Mouse (Mus musculus) G1E-ER4 (cell line): ENCODE measurements around the gene Atmin. TPM values are rescaled to one million over a fixed set of nuclear protein-coding genes. Genes with fewer than 3 reads are reported as not detected.

ENCODE experiments used
- GATA1 ChIP-seq: IDR thresholded peaks from one replicate; pipeline ENCODE4 v1.8.0; 2012; ENCODE audit warnings: low read length, inconsistent platforms
- polyA plus RNA-seq: library from polyadenylated mRNA; stranded (reverse); fragments of >175 nt; gene quantifications from 2 replicates; pipeline ENCODE4 v1.2.3, GENCODE M21; 2012

The Atmin gene
- polyA plus RNA-seq, 1 experiment, result 8.9 TPM

DNA sequence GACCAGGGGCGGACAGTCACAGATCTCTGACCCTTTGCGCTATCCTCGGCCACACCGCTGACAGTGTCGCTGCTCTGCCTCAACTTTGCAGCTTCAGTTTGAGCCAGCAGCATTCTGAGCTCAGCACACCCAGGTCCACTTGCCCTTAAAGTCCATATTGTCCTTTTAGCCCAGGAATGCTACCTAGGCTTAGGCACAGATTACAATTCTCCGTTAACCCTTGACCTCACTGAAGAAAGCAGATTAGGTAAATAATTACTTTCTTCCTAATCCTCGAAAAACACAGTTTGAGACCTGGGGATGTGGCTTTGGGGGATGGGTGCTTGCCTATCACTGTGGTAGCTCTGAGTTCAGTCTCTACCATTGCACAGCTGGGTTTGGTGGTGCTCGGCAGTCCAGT lies 48.0 kb downstream of the Atmin start:
- TF ChIP-seq GATA1, result no peak

DNA sequence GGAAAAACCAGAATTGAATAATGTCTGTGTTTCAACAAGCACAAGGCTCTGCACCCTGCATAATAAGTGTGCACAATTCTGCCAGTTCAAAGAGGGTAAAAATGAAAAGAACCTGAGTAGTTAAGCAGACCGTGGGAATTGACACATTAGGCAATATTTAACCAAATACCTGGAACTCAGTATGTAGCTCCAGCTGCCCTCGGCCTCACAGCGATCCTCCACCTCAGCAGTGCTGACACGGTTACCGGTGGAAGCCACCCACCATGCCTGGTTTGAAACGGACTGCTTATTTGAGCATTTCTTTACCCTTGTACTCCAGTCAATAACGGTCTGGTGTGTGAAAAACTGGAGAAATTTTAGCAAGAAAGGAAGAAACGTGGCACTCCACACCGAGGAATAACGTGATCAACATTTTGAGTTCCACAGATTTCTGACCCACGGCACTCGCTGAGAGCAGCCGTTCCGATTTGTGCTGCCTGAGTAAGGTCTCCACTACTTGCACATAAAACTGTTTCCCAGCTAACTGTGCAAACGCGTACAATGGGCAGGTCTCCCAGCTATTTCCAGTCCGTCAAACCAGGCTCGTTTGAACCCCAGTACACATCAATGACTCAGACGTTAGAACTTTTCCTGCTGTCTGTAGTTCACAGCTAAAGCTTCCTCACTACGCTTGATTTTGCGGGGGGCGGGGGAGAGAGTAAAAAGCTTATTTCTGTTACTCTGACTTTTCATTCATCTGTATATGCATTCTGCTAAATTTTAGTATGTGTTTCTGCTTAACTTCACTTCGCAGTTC lies 49.2 kb downstream of the Atmin start:
- TF ChIP-seq GATA1, result no peak

DNA sequence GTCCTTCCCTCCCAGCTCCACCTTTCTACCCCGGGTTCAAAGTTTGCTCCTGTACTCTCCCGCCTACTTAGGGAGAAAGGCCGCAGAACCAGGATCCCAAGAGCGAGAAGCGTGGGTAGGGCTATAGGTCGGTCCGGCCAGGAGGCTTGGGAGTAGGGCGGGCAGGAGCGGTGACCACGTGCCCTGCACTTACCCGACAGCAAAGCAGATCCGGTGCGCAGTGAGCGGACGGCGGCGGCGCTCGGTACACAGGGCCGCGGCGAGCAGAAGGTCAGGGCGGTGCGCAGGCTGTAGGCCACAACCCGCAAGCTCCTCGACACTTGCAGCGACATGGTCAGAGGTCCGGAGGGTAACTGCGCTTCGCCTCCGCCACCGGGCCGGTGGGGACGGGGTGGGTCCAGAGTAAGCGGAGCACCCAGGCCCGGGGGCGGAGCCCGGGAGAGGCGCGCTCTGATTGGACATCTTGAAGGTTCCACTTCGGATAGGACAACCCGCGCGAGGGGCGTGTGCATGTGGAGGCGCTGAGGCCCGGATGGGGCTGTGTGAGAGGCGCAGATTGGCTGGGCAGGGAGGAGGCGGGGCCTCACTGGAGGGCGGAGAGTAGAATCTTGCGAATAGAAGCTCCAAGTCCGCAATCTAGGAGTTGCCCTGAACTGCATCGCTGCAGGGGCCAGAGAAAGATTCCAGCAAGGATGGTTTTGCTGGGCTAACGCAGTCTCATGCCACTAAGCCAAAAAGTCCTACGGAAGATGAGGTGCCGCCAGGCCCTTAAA lies 50.1 kb downstream of the Atmin start, which contains the start of gene Gcsh:
TSS of gene Gcsh (minus strand) at position 443 of the 773 bp plus-strand sequence.
- TF ChIP-seq GATA1, result no peak

DNA sequence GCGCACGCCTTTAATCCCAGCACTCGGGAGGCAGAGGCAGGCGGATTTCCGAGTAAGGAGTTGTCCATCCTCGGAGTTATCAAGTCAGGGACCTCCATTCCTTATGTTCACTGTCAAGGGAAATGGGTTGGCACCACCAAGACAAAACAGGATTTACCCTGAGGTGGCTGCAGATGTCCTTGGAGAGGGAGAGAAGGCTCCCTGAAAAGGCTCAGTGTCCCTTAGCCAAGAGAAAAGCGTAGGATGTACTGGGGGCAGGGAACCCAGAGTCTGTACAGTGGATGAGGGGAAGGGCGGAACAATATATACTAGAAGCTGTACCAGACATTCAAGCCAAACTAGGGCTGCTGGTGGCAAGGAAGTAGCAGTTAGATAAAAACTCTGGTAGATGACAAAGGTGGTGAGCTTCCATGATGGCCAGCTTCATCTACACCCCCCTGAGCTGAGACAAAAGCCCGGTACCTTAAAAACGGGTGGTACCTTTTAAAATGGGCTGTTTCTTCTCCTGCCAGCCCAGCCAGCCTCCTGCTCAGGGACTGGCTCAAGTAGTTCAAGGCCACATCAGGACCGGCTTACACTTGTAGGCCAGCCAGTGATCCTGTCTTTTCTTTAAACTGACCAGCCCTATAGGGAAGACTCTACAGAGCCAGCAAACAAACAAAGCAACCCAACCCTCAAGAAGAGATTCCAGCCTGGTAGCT lies 51.0 kb downstream of the Atmin start:
- no peak for TF ChIP-seq GATA1

Other genes with a start within 250 kb of the Atmin start
- not detected in 2 replicates for gene Cdyl2, start 210.4 kb upstream of the Atmin start, polyA plus RNA-seq
- 46.3 and 76.1 TPM in 2 replicates for gene Cmc2, start 21.9 kb upstream of the Atmin start, polyA plus RNA-seq
- 5.9 and 18.9 TPM in 2 replicates for gene Cenpn, start 21.7 kb upstream of the Atmin start, polyA plus RNA-seq
- 0.69 and 1.0 TPM in 2 replicates for gene 1700030J22Rik, start 35.6 kb downstream of the Atmin start, polyA plus RNA-seq
- 15.9 and 18.7 TPM in 2 replicates for gene Gcsh, start 50.1 kb downstream of the Atmin start, polyA plus RNA-seq
- not detected in 2 replicates for gene Pkd1l2, start 139.1 kb downstream of the Atmin start, polyA plus RNA-seq
- gene Bco1, start 152.5 kb downstream of the Atmin start, polyA plus RNA-seq, result not detected in 2 replicates
- gene Gan, start 214.7 kb downstream of the Atmin start, polyA plus RNA-seq, result 1.2 and 1.7 TPM in 2 replicates